Mouse (Mus musculus): ENCODE measurements at regions not wholly inside any gene's neighbourhood (a gene's known extent, or its start where the extent isn't known, plus 50 kb on each side); places are given as distances from the start of the nearest gene placed in this dataset.
A peak's percentile ranks its signal among the peaks of the same experiment; 100 is the strongest.

GRCm38 (mm10) chr5:90030737-90031136 lies 147.6 kb upstream of the Adamts3 start:
- no peak for ATAC-seq (ENCODE audit: low TSS enrichment)

DNA sequence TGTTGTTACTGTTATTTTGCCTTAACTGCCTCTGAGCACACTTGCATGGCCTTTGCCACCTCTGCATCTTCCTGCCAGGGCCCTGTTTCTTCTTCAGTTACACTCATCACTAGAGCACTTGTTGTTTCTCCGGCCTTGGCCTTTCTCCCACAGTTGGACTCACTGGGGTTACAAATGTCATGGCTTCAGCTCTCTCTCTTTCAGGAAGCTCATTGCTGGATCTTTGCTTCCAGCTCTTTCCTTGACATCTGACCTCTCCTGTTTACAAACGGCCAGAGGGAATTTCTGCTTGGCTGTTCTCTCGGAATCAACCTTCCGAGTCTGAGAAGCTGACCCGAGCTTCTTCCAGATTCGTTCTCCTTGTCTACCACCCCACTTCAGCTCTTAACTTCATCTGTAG lies 146.6 kb upstream of the Adamts3 start:
- ATAC-seq (ENCODE audit: low TSS enrichment), result no peak

DNA sequence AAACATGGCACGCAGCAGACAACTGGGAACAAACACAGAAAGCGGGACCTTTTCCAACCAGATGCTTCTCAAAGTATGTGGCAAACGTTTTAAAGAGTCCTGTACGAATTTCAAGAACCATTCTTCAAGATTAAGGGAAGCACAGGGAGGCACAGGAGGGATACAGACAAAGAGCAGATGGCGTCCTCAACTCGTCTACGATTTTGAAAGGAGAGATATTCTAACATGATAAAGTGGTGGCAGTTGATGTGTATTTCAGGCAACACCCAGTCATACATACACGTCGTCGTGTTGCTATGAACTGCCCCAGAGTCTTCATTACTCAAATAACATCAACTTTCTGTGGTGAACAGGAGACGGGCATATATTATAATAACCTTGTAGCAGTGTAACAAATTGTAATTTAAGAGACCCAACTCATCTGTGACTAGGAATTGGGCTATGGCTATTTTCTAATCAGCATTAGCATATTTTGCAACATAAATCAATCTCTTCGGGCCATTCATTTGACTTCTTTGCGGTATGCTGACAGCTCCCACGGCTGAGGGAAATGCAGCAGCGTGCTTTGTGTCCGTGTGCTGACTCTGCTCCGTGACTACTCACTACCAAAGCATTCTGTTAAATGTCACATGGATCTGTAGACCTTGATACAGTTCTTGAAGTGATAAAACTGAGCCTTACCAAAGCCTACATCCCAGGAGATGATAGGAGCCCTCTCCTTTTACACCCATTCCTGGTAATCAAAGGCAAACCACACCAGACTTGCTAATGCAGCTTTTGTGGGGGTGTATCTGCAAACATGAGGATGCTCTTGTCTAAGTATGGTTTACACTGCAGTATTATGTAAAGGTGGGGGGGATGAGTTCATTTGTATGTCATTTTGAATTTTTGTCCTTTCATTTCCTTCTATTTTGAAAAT lies 144.0 kb upstream of the Adamts3 start:
- peak; percentile 93 for ATAC-seq (ENCODE audit: low TSS enrichment)

DNA sequence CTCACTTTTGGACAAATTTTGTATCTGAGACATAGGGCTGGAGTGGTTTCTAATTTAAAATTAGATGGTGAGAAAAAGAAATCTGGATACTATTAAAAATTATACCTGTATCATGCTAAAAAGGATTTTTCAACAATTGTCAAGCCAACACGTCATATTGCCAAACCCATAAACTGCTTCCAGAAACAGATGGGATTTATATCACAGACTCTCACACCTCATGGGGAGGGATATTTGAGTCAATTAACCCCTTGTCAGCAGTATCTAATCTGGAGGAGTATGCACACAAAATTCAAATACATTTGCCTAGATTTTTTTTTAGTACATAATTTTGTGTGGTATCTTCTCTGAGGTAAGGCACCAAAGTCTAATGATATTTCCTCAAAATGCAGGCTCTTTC lies 138.3 kb upstream of the Adamts3 start:
- no peak for ATAC-seq (ENCODE audit: low TSS enrichment)

DNA sequence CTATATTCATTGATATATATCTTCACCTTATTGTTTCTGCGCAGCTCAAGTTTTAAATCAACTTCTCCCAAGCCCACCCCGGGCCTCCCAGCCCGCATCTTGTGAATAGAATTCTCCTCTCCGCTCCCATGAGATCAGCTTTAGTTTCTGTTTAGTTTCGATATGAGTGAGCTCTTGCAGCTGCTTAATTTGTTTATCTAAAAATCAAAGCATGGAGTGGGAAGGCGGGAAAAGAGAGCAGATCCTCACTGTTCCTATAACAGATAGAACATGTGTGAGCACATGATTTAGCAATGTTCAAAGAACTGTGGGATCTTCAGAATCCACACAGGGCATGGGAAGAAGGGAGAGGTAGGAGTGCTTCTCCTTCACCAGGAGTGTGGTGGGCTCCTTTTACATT lies 117.6 kb upstream of the Adamts3 start:
- ATAC-seq (ENCODE audit: low TSS enrichment), result no peak

DNA sequence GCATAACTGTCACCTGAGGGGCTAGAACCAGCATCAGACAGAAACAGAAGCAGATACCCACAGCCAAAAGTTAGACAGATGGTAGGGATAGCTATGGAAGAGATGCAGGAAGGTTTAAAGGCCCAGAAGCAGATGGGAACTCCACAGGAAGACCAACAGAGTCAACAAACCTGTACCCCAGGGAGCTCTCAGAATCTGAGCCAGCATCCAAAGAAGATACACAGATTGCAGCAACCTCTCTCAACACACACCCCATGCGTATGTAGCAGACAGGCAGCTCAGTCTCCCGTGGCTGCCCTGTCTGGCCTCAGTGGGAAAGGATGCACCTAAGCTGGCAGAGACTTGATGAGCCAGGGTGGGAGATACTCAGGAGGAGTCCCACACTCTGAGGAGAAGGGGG lies 108.4 kb upstream of the Adamts3 start:
- ATAC-seq (ENCODE audit: low TSS enrichment), result no peak

GRCm38 (mm10) chr5:89981627-89982026 lies 98.5 kb upstream of the Adamts3 start:
- ATAC-seq (ENCODE audit: low TSS enrichment), result peak; percentile 55; the same call in 1 of the 2 replicates

- peak; percentile 86 for ATAC-seq (ENCODE audit: low TSS enrichment)
Measured at GRCm38 (mm10) chr5:89980204-89980603, 97.1 kb upstream of the Adamts3 start.

GRCm38 (mm10) chr5:89952611-89953010 lies 69.5 kb upstream of the Adamts3 start:
- ATAC-seq (ENCODE audit: low TSS enrichment), result peak; percentile 20; the same call in 1 of the 2 replicates

DNA sequence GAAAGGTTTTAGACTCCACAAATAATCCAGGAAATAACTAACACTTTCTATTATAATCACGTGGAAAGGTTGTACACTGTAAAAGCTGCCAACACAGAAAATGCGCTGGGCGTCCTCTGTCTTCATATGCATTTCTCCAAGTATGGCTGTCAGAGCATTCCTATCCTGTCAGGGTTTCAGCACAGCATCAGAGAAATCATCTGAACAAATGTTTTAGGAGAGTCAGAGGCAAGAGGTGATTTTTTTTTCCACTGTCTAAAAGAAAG lies 62.5 kb upstream of the Adamts3 start:
- ATAC-seq (ENCODE audit: low TSS enrichment), result no peak

- peak; percentile 66 for ATAC-seq (ENCODE audit: low TSS enrichment)
Measured at GRCm38 (mm10) chr5:89944855-89945659, 61.9 kb upstream of the Adamts3 start.

- no peak for ATAC-seq (ENCODE audit: low TSS enrichment)
Measured at GRCm38 (mm10) chr5:89943276-89944127, 60.4 kb upstream of the Adamts3 start.

DNA sequence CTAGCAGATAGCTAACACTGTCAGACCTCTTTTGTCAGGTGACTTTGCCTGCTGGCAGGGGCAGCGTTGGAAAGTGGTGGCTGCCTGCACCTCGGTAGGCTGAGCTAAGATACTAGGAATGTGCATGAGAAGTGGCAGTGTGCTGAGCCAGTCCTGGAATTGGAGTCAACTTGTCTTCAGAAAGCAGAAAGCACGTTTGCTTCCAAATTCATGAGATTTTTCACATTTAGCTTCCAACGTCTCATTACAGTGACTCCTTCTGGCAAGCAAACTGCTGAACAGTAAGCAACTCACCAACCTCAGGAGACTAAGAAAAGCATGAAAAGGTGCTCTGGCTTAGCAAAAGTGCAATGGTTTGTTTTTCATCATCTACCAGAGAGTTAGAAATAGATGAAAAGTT lies 59.1 kb upstream of the Adamts3 start:
- peak; percentile 79 for ATAC-seq (ENCODE audit: low TSS enrichment)

DNA sequence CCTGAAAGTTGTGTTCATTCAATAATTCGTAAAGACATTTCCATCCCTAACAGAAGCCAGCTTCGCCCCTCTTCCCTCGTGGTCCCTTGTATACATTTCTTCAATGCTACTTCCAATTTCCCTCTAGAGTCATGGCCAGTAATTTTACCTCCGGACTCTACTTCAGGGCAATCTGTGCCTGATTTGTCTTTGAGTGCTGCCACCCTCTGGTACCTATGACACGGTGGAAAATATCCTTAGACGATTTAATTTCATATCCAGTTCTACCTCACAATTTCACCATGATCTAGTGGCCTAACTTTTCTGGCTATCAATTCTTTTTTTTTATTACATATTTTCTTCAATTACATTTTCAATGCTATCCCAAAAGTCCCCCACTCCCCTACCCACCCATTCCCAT lies 49.9 kb upstream of the Adamts3 start:
- no peak for ATAC-seq (ENCODE audit: low TSS enrichment)
